ENCODE assay signal across 26 mouse cellular contexts in genomic region chr1:97578025-97578417, GRCm38 (mm10).
DNase-seq lines count a peak whose midpoint lies in the region; ATAC-seq and TF ChIP-seq lines count a peak whose summit lies in the region.
"Had no signal": no experiment of that assay in that cellular context is flagged by ENCODE, and none has a peak within 500 bp of the region (broad histone marks: within the 10 kb centered on the region; RNA-seq: fewer than 3 reads in every experiment).

No protein-coding gene starts in this region.

- no peak overlapping the region for H3K9ac ChIP-seq in intestine, postnatal 0 days (ENCODE audit: low read depth, low read length)
- no peak overlapping the region for H3K9ac ChIP-seq in intestine, embryonic 16.5 days (ENCODE audit: low read depth, low read length)
- no peak overlapping the region for H3K9ac ChIP-seq in MEL (ENCODE audit: control insufficient read depth, low read depth, low read length, poor library complexity, severe bottlenecking)
- H3K9ac ChIP-seq: embryonic facial prominence, embryonic 13.5 days; embryonic facial prominence, embryonic 15.5 days; forebrain, embryonic 12.5 days had no signal

- TF ChIP-seq EP300 in MEL (IDR thresholded peaks at IDR 0.05; ENCODE audit: low read depth in 1 of 2, low read length in 2 of 2), result no peak

- TF ChIP-seq CTCF in intestine, postnatal 0 days (IDR thresholded peaks at IDR 0.05; ENCODE audit: low read depth), result no peak
- TF ChIP-seq CTCF in MEL (IDR thresholded peaks at IDR 0.05 in 2 of 3, conservative IDR thresholded peaks at IDR 0.05 in 1 of 3; ENCODE audit: control insufficient read depth in 1 of 3, insufficient read depth in 1 of 3, low read depth in 2 of 3, low read length in 3 of 3, poor library complexity in 1 of 3, severe bottlenecking in 1 of 3), result no peak
- TF ChIP-seq CTCF in small intestine, adult 2 months (IDR thresholded peaks at IDR 0.05; ENCODE audit: extremely low read depth, insufficient read length, insufficient replicate concordance, low read depth, low read length), result no peak

- no peak for TF ChIP-seq RAD21 in MEL (IDR thresholded peaks at IDR 0.05; ENCODE audit: low read depth, low read length)

- no peaks in the 10 kb centered on the region for H3K79me2 ChIP-seq in MEL (ENCODE audit: control insufficient read depth, insufficient read depth, low read length, poor library complexity)

- H3K27ac ChIP-seq in intestine, postnatal 0 days (ENCODE audit: low read depth, low read length), result peak overlapping the region; percentile 35; the same call in 1 of the 2 replicates
- H3K27ac ChIP-seq in intestine, embryonic 16.5 days (ENCODE audit: low read length), result no peak overlapping the region
- no peak overlapping the region for H3K27ac ChIP-seq in MEL (ENCODE audit: control insufficient read depth, low read depth, low read length)
- peak overlapping the region; percentile 87 for H3K27ac ChIP-seq in small intestine, adult 2 months (ENCODE audit: insufficient read depth, low read depth, low read length)
- H3K27ac ChIP-seq: embryonic facial prominence, embryonic 13.5 days; embryonic facial prominence, embryonic 15.5 days; forebrain, embryonic 10.5 days; forebrain, embryonic 12.5 days had no signal

- ATAC-seq in intestine, postnatal 0 days, result no peak
- ATAC-seq in intestine, embryonic 16.5 days, result no peak
- ATAC-seq: forebrain, embryonic 14.5 days; forebrain, embryonic 16.5 days had no signal

- peak; percentile 44 for DNase-seq in 416B (ENCODE audit: low read depth)
- DNase-seq in MEL (ENCODE audit: low read depth, low spot score), result peak; percentile 54
- DNase-seq in layer of hippocampus, postnatal 36 days, result no peak
- DNase-seq in left cerebral cortex, adult 9 months (ENCODE audit: low spot score in 2 of 2), result no peak
- no peak for DNase-seq in left cerebral cortex, adult 8-10 months (ENCODE audit: low spot score in 2 of 2)
- DNase-seq: adrenal gland, adult 2 months; adrenal gland, postnatal 10 days; adrenal gland, postnatal 25 days; cerebellum, adult 11 months; cerebellum, adult 18-20 months; cerebellum, adult 8-10 months; cerebellum, adult 9-11 months; cerebellum, postnatal 14 days; cerebellum, postnatal 36 days; embryo, embryonic 11 days had no signal

- H3K4me2 ChIP-seq in intestine, postnatal 0 days (replicated peaks; ENCODE audit: low read depth), result no peak overlapping the region
- H3K4me2 ChIP-seq in intestine, embryonic 16.5 days (ENCODE audit: low read depth, low read length), result no peak overlapping the region
- H3K4me2 ChIP-seq: embryonic facial prominence, embryonic 13.5 days; embryonic facial prominence, embryonic 15.5 days; forebrain, embryonic 12.5 days had no signal

- H3K4me3 ChIP-seq in intestine, postnatal 0 days (ENCODE audit: low read depth, low read length), result no peak overlapping the region
- no peak overlapping the region for H3K4me3 ChIP-seq in intestine, embryonic 16.5 days (ENCODE audit: low read length)
- no peak overlapping the region for H3K4me3 ChIP-seq in MEL (ENCODE audit: control insufficient read depth in 1 of 2, insufficient read depth in 1 of 2, low read depth in 2 of 2, low read length in 2 of 2)
- H3K4me3 ChIP-seq in small intestine, adult 2 months (ENCODE audit: low read depth, low read length), result no peak overlapping the region
- H3K4me3 ChIP-seq: embryonic facial prominence, embryonic 13.5 days; embryonic facial prominence, embryonic 15.5 days; erythroblast, embryonic 14.5 days; forebrain, embryonic 10.5 days; forebrain, embryonic 12.5 days had no signal

- no peaks in the 10 kb centered on the region for H3K27me3 ChIP-seq in intestine, postnatal 0 days (replicated peaks; ENCODE audit: control insufficient read depth, insufficient read depth, low read length)
- no peaks in the 10 kb centered on the region for H3K27me3 ChIP-seq in intestine, embryonic 16.5 days (replicated peaks; ENCODE audit: control insufficient read depth, insufficient read depth, low read length)
- no peaks in the 10 kb centered on the region for H3K27me3 ChIP-seq in MEL (ENCODE audit: control insufficient read depth in 1 of 2, insufficient read depth in 2 of 2, low read length in 2 of 2)
- no peaks in the 10 kb centered on the region for H3K27me3 ChIP-seq in small intestine, adult 2 months (ENCODE audit: control insufficient read depth, insufficient read depth, low read length)
- H3K27me3 ChIP-seq: embryonic facial prominence, embryonic 13.5 days; embryonic facial prominence, embryonic 15.5 days; forebrain, embryonic 12.5 days had no signal

- no peaks in the 10 kb centered on the region; the same call in 1 of the 2 replicates for H3K4me1 ChIP-seq in intestine, postnatal 0 days (replicated peaks; ENCODE audit: control insufficient read depth, insufficient read depth, low read length)
- H3K4me1 ChIP-seq in intestine, embryonic 16.5 days (ENCODE audit: control insufficient read depth, insufficient read depth, low read length), result no peaks in the 10 kb centered on the region
- H3K4me1 ChIP-seq in MEL (ENCODE audit: control insufficient read depth in 1 of 2, insufficient read depth in 2 of 2, low read length in 2 of 2), result peaks cover 2 to 6% of the 10 kb centered on the region in 2 experiments; a peak in 3 of 4 replicates
- H3K4me1 ChIP-seq in small intestine, adult 2 months (ENCODE audit: control insufficient read depth, insufficient read depth, insufficient read length, low read length), result peaks cover 13% of the 10 kb centered on the region; the same call in 1 of the 2 replicates
- H3K4me1 ChIP-seq: embryonic facial prominence, embryonic 13.5 days; embryonic facial prominence, embryonic 15.5 days; forebrain, embryonic 10.5 days; forebrain, embryonic 12.5 days had no signal

- WGBS in intestine, postnatal 0 days, result 92% methylated on average over 3 of the region's 3 CpGs
- 96% methylated on average over 3 of the region's 3 CpGs for WGBS in intestine, embryonic 16.5 days
- WGBS in small intestine, adult 2 months, result 88% methylated on average over 3 of the region's 3 CpGs

- no peak for TF ChIP-seq POLR2A in MEL (IDR thresholded peaks at IDR 0.05; ENCODE audit: control insufficient read depth in 1 of 2, insufficient read depth in 1 of 2, low read depth in 1 of 2, low read length in 2 of 2, poor library complexity in 1 of 2)
- no peak for TF ChIP-seq POLR2A in small intestine, adult 2 months (IDR thresholded peaks at IDR 0.05; ENCODE audit: low read depth, low read length)

- H3K36me3 ChIP-seq in intestine, postnatal 0 days (ENCODE audit: control insufficient read depth, insufficient read depth), result no peaks in the 10 kb centered on the region
- H3K36me3 ChIP-seq in intestine, embryonic 16.5 days (ENCODE audit: control insufficient read depth, insufficient read depth, low read length), result no peaks in the 10 kb centered on the region
- H3K36me3 ChIP-seq in MEL (ENCODE audit: control insufficient read depth in 1 of 2, insufficient read depth in 2 of 2, low read length in 2 of 2), result peaks cover 0 to 6% of the 10 kb centered on the region in 2 experiments; a peak in 2 of 4 replicates
- no peaks in the 10 kb centered on the region for H3K36me3 ChIP-seq in small intestine, adult 2 months (ENCODE audit: control insufficient read depth, insufficient read depth, low read length)
- H3K36me3 ChIP-seq: embryonic facial prominence, embryonic 13.5 days; embryonic facial prominence, embryonic 15.5 days; forebrain, embryonic 10.5 days; forebrain, embryonic 12.5 days; G1E had no signal

- no peaks in the 10 kb centered on the region for H3K9me3 ChIP-seq in intestine, postnatal 0 days (ENCODE audit: control insufficient read depth)
- H3K9me3 ChIP-seq in intestine, embryonic 16.5 days (ENCODE audit: control insufficient read depth, low read length), result no peaks in the 10 kb centered on the region
- no peaks in the 10 kb centered on the region for H3K9me3 ChIP-seq in MEL (replicated peaks; ENCODE audit: insufficient read depth, low read length)
- H3K9me3 ChIP-seq: embryonic facial prominence, embryonic 13.5 days; embryonic facial prominence, embryonic 15.5 days; forebrain, embryonic 10.5 days; forebrain, embryonic 12.5 days had no signal

TF ChIP-seq in MEL, 35 proteins besides CTCF, POLR2A, EP300 and RAD21:
- TF ChIP-seq MAX (IDR thresholded peaks at IDR 0.05; ENCODE audit: low read length) (no peak), JUND (IDR thresholded peaks at IDR 0.05; ENCODE audit: low read depth, low read length) (no peak), MYC (IDR thresholded peaks at IDR 0.05; ENCODE audit: low read depth, low read length) (no peak), MAFK (IDR thresholded peaks at IDR 0.05; ENCODE audit: borderline replicate concordance, low read depth, low read length) (no peak), BHLHE40 (IDR thresholded peaks at IDR 0.05; ENCODE audit: borderline replicate concordance, low read depth, low read length) (no peak), USF1 (IDR thresholded peaks at IDR 0.05; ENCODE audit: low read depth, low read length) (no peak)

Comparison
In these comparisons a context has a peak if more than half of its experiments do, and no peak if none do; other contexts are left out.
1. H3K27ac ChIP-seq: peak in intestine, postnatal 0 days (single experiment) and small intestine, adult 2 months (single experiment); none in intestine, embryonic 16.5 days (single experiment) and MEL (single experiment).
2. DNase-seq: peak in 416B (single experiment) and MEL (single experiment); none in layer of hippocampus, postnatal 36 days (0 of 2), left cerebral cortex, adult 9 months (0 of 2) and left cerebral cortex, adult 8-10 months (0 of 2).